Mouse (Mus musculus): Measurements from ENCODE around the gene Prrg1.
"Not testable (repeated sequence)": the region's sequence is repeated elsewhere in the genome, so short reads cannot be mapped to it uniquely, and the experiment has no call there.

Gene Prrg1

GRCm38 (mm10) chrX:78583202-78584004, at the start of gene Prrg1:
Gene Prrg1 (minus strand): TSS chrX:78583896.
- DNase-seq (ENCODE audit: low read depth): no peak

DNA sequence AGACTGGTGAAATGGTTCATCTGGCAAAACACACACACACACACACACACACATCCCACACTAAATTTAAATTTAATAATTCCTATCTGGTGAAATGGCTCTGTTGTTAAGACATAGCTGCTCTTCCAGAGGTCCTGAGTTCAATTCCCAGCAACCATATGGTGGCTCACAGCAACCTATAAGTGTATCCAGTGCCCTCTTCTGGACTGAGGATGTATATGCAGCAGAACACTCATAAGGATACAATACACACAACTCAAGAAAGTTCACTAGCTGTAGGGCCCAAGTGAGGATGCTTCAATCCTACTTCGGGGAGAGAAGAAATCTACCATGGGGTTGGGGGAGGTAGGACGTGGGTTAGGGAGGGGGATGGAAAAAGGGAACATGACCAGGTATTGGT, 22.1 kb upstream of the Prrg1 start:
- no peak for DNase-seq (ENCODE audit: low read depth)

- DNase-seq (ENCODE audit: low read depth): no peak
Observed at GRCm38 (mm10) chrX:78593138-78593537, 9.4 kb upstream of the Prrg1 start.

GRCm38 (mm10) chrX:78582854-78583201, 868 bp downstream of the Prrg1 start:
- DNase-seq (ENCODE audit: low read depth): no peak

- DNase-seq (ENCODE audit: low read depth): no peak
Observed at GRCm38 (mm10) chrX:78563451-78563850, 20.2 kb downstream of the Prrg1 start.

DNA sequence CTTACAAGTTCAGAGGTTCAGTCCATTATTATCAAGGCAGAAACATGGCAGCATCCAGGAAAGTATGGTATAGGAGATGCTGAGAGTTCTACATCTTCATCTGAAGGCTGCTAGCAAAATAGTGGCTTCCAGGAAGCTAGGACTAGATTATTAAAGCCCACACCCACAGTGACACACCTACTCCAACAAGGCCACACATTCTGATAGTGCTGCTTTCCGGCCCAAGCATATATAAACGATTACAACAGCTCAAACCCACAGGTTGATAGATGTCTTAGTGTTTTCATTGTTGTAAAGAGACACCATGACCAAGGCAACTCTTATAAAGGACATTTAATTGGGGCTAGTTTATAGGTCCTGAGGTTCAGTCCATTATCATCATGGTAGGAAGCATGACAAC, 30.3 kb downstream of the Prrg1 start:
- no peak for DNase-seq (ENCODE audit: low read depth)

DNA sequence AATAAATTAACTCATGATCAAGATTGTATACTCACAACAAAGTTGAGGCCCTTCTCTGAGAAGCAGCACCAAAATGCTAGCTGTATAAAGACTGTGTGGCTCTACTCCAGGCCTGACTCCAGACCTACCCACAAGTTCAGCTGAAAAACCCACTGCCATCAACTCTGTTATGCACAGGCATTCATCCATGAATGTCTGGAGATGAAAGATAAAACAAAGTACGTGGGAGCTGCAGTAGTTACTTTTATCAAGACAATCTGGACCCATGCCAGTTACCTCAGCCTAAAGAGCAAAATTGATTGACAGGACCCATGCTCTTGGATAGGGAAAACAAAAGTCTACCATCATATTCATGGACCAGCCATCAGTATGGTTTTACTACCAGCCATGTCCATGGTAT, 31.0 kb downstream of the Prrg1 start:
- no peak for DNase-seq (ENCODE audit: low read depth)

DNA sequence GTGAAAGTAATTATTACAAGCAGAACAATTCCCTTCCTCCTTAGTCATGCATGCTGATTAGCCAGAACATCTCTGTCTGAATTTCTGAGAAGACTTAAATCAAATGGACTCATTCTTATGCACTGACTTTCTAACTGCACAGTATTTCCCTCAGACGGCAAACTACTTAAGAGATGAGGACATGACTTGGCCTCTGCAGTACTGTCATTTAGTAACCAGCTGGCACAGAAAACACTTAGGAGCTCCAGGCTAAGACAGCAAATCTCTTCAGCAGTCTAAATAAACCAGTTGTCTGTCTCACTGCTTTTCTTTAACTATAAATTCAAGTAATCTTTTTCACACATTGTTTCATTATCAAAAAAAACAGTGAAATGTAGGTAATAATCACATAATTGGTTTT, 36.0 kb downstream of the Prrg1 start:
- DNase-seq (ENCODE audit: low read depth): no peak

- peak; percentile 2 for DNase-seq (ENCODE audit: low read depth)
Observed at GRCm38 (mm10) chrX:78539734-78540133, 44.0 kb downstream of the Prrg1 start.

GRCm38 (mm10) chrX:78538632-78539316, 44.9 kb downstream of the Prrg1 start:
- no peak for DNase-seq (ENCODE audit: low read depth)

DNA sequence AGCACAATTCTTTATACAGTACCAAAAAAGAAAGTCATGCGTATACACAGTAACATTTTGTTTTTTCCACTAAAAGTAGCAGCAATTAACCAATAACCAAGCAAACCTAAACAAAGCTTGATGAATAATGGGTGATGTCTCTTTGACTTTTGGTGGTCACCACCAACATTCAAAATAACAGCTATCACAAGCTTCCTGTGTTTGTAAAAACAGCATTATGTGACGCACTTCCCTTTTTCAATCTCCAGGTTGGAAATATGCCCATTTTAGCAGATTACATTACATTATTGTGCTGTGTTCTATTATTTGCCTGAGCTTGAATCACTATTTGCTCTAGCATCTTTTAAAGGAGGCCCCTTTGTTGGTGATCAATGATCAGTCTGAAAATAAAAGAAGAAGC, 65.4 kb downstream of the Prrg1 start:
- DNase-seq (ENCODE audit: low read depth): no peak

DNA sequence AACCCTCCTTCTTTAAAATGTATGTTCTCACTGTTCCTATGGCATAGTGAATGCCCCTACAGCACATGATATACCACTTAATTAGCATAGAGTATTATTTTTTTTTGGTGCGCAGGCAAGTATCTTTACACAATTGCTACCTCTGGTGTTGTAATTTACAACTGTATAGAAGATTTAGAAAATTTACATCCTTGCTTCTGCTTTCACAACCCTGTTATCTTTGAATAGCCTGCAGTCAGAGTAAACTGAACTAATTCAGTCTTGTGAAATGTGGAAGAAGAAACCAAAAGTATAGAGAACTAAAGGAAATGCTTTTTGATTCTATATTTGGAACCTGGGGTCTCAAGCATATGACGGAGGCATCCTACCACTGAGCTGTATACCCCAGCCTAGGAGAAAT, 100.7 kb downstream of the Prrg1 start:
- DNase-seq (ENCODE audit: low read depth): peak; percentile 6

DNA sequence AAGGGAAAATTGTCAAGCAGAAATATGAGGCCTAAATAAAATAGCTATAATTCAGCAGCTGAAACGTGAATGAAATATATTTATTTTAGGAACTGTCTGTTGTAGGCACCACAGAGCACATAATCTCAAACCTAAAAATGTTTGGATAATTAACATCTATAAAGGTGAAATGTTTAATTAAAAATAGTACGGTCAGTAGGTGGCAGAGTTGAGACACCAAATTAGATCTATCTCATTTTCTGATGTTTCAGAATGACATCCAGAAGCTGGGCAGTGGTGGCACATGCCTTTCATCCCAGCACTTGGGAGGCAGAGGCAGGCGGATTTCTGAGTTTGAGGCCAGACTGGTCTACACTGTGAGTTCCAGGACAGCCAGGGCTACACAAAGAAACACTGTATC, 104.0 kb downstream of the Prrg1 start:
- DNase-seq (ENCODE audit: low read depth): peak; percentile 8

DNA sequence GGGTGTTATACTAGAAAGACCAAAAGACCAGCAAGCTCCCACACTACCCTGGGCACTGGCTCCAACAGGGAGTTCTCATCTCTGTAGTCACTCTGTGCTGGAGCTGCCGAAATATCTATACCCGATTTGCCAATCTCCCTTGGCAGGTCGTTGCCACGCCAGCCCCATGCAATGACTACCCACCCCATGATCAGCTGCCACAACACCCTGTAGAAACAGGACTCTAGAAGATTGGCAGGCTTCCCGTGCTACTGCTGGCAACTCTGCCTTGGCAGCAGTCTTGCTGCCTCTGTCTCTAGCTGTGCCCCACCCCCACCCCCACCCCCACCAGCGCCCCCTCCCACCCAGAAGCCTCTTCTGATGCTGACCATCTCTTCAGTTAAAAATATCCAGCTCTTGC, 149.3 kb downstream of the Prrg1 start:
- no peak for DNase-seq (ENCODE audit: low read depth)

GRCm38 (mm10) chrX:78403346-78403745, 180.3 kb downstream of the Prrg1 start:
- DNase-seq (ENCODE audit: low read depth): not testable (repeated sequence)
